Mouse (Mus musculus): ENCODE measurements around the gene Prokr1. TPM values are rescaled to one million over a fixed set of nuclear protein-coding genes. Genes with fewer than 3 reads are reported as not detected.

Prokr1 gene
- polyA plus RNA-seq, 1 experiment, result 0.33 TPM

DNA sequence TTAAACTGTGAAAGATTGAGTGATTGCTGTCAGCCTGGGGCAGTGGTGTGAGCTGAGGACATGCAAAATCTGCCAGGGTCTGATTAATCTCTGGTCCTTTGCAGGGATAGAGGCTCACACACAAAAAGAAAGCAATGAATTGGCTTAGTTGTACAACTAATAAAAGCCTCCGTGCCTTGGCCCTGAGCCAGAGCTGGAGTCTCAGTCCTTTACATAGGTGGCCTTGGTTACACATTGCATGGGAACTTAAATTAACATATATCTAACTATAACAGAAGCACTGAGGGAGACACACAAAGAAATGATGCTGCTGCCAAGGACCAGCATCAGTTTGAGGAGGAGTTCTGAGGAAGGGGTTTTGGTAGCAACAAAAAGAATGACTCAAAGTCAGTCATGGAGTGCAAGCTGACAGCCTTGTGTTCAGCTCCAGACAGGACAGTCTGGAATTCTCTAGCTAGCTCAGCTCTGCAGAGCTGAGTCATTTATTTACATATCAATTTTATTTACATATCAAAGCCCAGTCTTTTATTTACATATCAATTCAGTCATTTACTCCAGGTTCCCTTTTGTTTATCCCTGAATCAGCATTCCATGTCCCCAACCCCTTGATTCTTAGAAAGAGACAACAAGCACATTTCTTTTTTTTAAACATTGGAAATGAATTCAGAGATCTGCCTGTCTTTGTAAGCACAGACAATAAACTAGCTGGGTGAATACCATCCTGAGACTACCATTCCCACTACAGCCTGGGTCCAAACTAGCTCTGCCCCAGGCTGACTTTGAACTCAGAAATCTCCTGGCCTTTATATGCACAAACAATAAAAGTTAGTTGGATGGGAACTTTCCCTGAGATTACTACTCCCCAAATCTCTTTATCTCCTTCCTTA lies 45.0 kb downstream of the Prokr1 start:
- H3K27ac ChIP-seq (ENCODE audit: insufficient read depth, low read depth, low read length), result no peak overlapping the region
- H3K4me1 ChIP-seq (ENCODE audit: control insufficient read depth, insufficient read depth, insufficient read length, low read length), result 0 out of 2 replicates have a peak, but pooled peaks cover 4% of the 10 kb centered on the region
- H3K27me3 ChIP-seq (ENCODE audit: control insufficient read depth, insufficient read depth, low read length), result no peaks in the 10 kb centered on the region
- no peak overlapping the region for H3K4me3 ChIP-seq (ENCODE audit: low read depth, low read length)
- WGBS, result 14% methylated on average over 1 of the region's 1 CpGs
- H3K36me3 ChIP-seq (ENCODE audit: control insufficient read depth, insufficient read depth, low read length), result no peaks in the 10 kb centered on the region
- TF ChIP-seq POLR2A (IDR thresholded peaks at IDR 0.05; ENCODE audit: low read depth, low read length), result no peak
- no peak for TF ChIP-seq CTCF (IDR thresholded peaks at IDR 0.05; ENCODE audit: extremely low read depth, insufficient read length, insufficient replicate concordance, low read depth, low read length)

GRCm38 (mm10) chr6:87542027-87542426 lies 48.5 kb downstream of the Prokr1 start:
- 32% methylated on average over 9 of the region's 9 CpGs for WGBS
- peak; percentile 7; the same call in 1 of the 2 replicates for TF ChIP-seq CTCF (IDR thresholded peaks at IDR 0.05; ENCODE audit: extremely low read depth, insufficient read length, insufficient replicate concordance, low read depth, low read length)
- TF ChIP-seq POLR2A (IDR thresholded peaks at IDR 0.05; ENCODE audit: low read depth, low read length), result no peak
- H3K27me3 ChIP-seq (ENCODE audit: control insufficient read depth, insufficient read depth, low read length), result no peaks in the 10 kb centered on the region
- no peak overlapping the region for H3K27ac ChIP-seq (ENCODE audit: insufficient read depth, low read depth, low read length)
- no peaks in the 10 kb centered on the region for H3K36me3 ChIP-seq (ENCODE audit: control insufficient read depth, insufficient read depth, low read length)
- 0 out of 2 replicates have a peak, but pooled peaks cover 4% of the 10 kb centered on the region for H3K4me1 ChIP-seq (ENCODE audit: control insufficient read depth, insufficient read depth, insufficient read length, low read length)
- H3K4me3 ChIP-seq (ENCODE audit: low read depth, low read length), result no peak overlapping the region

- no peaks in the 10 kb centered on the region for H3K36me3 ChIP-seq (ENCODE audit: control insufficient read depth, insufficient read depth, low read length)
- H3K27ac ChIP-seq (ENCODE audit: insufficient read depth, low read depth, low read length), result peak overlapping the region; percentile 20; the same call in 1 of the 2 replicates
- no peak for TF ChIP-seq CTCF (IDR thresholded peaks at IDR 0.05; ENCODE audit: extremely low read depth, insufficient read length, insufficient replicate concordance, low read depth, low read length)
- TF ChIP-seq POLR2A (IDR thresholded peaks at IDR 0.05; ENCODE audit: low read depth, low read length), result no peak
- H3K4me3 ChIP-seq (ENCODE audit: low read depth, low read length), result no peak overlapping the region
- 73% methylated on average over 6 of the region's 6 CpGs for WGBS
- no peaks in the 10 kb centered on the region for H3K27me3 ChIP-seq (ENCODE audit: control insufficient read depth, insufficient read depth, low read length)
- 0 out of 2 replicates have a peak, but pooled peaks cover 4% of the 10 kb centered on the region for H3K4me1 ChIP-seq (ENCODE audit: control insufficient read depth, insufficient read depth, insufficient read length, low read length)
Measured at GRCm38 (mm10) chr6:87541171-87541571, 49.4 kb downstream of the Prokr1 start.

- Histone ChIP-seq H3K27ac (ENCODE audit: insufficient read depth, low read depth, low read length) (no peak overlapping the region), H3K4me1 (ENCODE audit: control insufficient read depth, insufficient read depth, insufficient read length, low read length) (peaks cover 6% of the 10 kb centered on the region; the same call in 1 of the 2 replicates), H3K27me3 (ENCODE audit: control insufficient read depth, insufficient read depth, low read length) (no peaks in the 10 kb centered on the region), H3K36me3 (ENCODE audit: control insufficient read depth, insufficient read depth, low read length) (no peaks in the 10 kb centered on the region), H3K4me3 (ENCODE audit: low read depth, low read length) (no peak overlapping the region)
- TF ChIP-seq POLR2A (IDR thresholded peaks at IDR 0.05; ENCODE audit: low read depth, low read length) (no peak), CTCF (IDR thresholded peaks at IDR 0.05; ENCODE audit: extremely low read depth, insufficient read length, insufficient replicate concordance, low read depth, low read length) (no peak)
- WGBS, result 46% methylated on average over 15 of the region's 15 CpGs
Measured at GRCm38 (mm10) chr6:87538376-87539270, 51.9 kb downstream of the Prokr1 start.

DNA sequence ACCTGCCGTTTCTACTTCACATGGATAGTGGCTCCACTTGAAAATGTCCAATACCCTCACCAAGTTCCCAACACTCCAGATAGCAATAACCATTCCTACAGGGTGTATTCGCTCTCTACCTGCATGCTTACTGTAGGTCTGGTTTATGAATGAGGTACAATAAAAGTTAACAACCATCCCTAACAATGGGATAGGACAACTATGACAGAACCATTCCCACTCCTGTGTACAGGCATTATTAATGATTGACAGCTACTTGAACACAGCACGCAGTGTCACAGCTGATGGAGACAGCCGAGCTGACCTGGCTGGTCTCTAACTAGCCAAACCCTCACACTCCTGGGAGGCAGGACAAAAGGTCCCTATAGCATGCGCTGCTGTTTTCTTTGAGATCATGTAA lies 52.9 kb downstream of the Prokr1 start:
- H3K27ac ChIP-seq (ENCODE audit: insufficient read depth, low read depth, low read length), result no peak overlapping the region
- H3K4me1 ChIP-seq (ENCODE audit: control insufficient read depth, insufficient read depth, insufficient read length, low read length), result peaks cover 6% of the 10 kb centered on the region; the same call in 1 of the 2 replicates
- H3K27me3 ChIP-seq (ENCODE audit: control insufficient read depth, insufficient read depth, low read length), result no peaks in the 10 kb centered on the region
- 29% methylated on average over 5 of the region's 5 CpGs for WGBS
- no peak overlapping the region for H3K4me3 ChIP-seq (ENCODE audit: low read depth, low read length)
- TF ChIP-seq CTCF (IDR thresholded peaks at IDR 0.05; ENCODE audit: extremely low read depth, insufficient read length, insufficient replicate concordance, low read depth, low read length), result no peak
- TF ChIP-seq POLR2A (IDR thresholded peaks at IDR 0.05; ENCODE audit: low read depth, low read length), result no peak
- H3K36me3 ChIP-seq (ENCODE audit: control insufficient read depth, insufficient read depth, low read length), result no peaks in the 10 kb centered on the region

DNA sequence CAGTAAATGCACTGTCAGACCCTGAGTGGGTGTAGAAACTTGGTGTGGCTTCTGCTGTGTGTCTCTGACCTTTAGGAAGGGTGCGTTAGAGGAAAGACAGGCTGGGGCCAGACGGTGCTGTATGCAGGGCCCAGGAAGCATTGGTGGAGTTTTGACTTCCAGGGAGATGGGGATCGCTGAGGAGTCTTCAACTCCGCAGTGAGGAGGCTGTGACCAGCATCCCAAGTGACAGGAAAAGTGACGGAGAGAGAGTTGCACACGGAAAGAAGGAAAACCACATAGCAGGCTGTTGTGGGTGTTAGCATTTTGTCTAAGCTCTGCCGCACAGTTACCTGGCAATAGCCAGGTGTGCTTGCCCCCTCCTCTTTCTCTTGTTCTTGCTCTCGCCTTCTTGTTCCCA lies 54.3 kb downstream of the Prokr1 start:
- Histone ChIP-seq H3K27ac (ENCODE audit: insufficient read depth, low read depth, low read length) (no peak overlapping the region), H3K4me3 (ENCODE audit: low read depth, low read length) (no peak overlapping the region), H3K36me3 (ENCODE audit: control insufficient read depth, insufficient read depth, low read length) (no peaks in the 10 kb centered on the region), H3K27me3 (ENCODE audit: control insufficient read depth, insufficient read depth, low read length) (no peaks in the 10 kb centered on the region), H3K4me1 (ENCODE audit: control insufficient read depth, insufficient read depth, insufficient read length, low read length) (peaks cover 4% of the 10 kb centered on the region; the same call in 1 of the 2 replicates)
- no peak for TF ChIP-seq POLR2A (IDR thresholded peaks at IDR 0.05; ENCODE audit: low read depth, low read length)
- 76% methylated on average over 8 of the region's 8 CpGs for WGBS

Data from small intestine, adult 2 months (tissue).